8 mouse cellular contexts compared by ENCODE assay signal in genomic region chr1:92100371-92100891, GRCm38 (mm10).
DNase-seq lines count a peak whose midpoint lies in the region; ATAC-seq and TF ChIP-seq lines count a peak whose summit lies in the region.

No protein-coding gene starts in this region.

- H3K36me3 ChIP-seq in forebrain, embryonic 10.5 days (replicated peaks), result no peaks in the 10 kb centered on the region
- H3K36me3 ChIP-seq in forebrain, embryonic 13.5 days (ENCODE audit: poor library complexity, severe bottlenecking), result no peaks in the 10 kb centered on the region
- no peaks in the 10 kb centered on the region for H3K36me3 ChIP-seq in neural tube, embryonic 14.5 days (ENCODE audit: control insufficient read depth, insufficient read depth, low read length)
- H3K36me3 ChIP-seq in kidney, postnatal 0 days (ENCODE audit: insufficient read depth, low read length), result no peaks in the 10 kb centered on the region

- peaks cover 10% of the 10 kb centered on the region; the same call in 1 of the 2 replicates for H3K4me1 ChIP-seq in forebrain, embryonic 10.5 days
- H3K4me1 ChIP-seq in forebrain, embryonic 13.5 days, result peaks cover 15% of the 10 kb centered on the region
- peaks cover 6% of the 10 kb centered on the region; the same call in 1 of the 2 replicates for H3K4me1 ChIP-seq in neural tube, embryonic 14.5 days (ENCODE audit: control insufficient read depth, insufficient read depth, low read length)
- H3K4me1 ChIP-seq in kidney, postnatal 0 days (replicated peaks; ENCODE audit: insufficient read depth, low read length), result no peaks in the 10 kb centered on the region

- no peaks in the 10 kb centered on the region for H3K27me3 ChIP-seq in forebrain, embryonic 10.5 days (ENCODE audit: poor library complexity, severe bottlenecking)
- H3K27me3 ChIP-seq in forebrain, embryonic 13.5 days, result no peaks in the 10 kb centered on the region
- H3K27me3 ChIP-seq in neural tube, embryonic 14.5 days (ENCODE audit: control insufficient read depth, insufficient read depth, low read length), result no peaks in the 10 kb centered on the region
- H3K27me3 ChIP-seq in kidney, postnatal 0 days (ENCODE audit: insufficient read depth, low read length), result no peaks in the 10 kb centered on the region

- no peak overlapping the region for H3K9ac ChIP-seq in forebrain, embryonic 13.5 days
- H3K9ac ChIP-seq in neural tube, embryonic 14.5 days (replicated peaks; ENCODE audit: low read depth, low read length), result no peak overlapping the region
- no peak overlapping the region for H3K9ac ChIP-seq in kidney, postnatal 0 days (ENCODE audit: low read depth, low read length)

- no peak; the same call in 1 of the 2 replicates for ATAC-seq in forebrain, embryonic 13.5 days
- 0 out of 2 replicates have a peak, but pooled peaks have one; percentile 6 for ATAC-seq in neural tube, embryonic 14.5 days (ENCODE audit: low read depth)
- no peak for ATAC-seq in kidney, postnatal 0 days (replicated peaks; ENCODE audit: low FRiP score, low read depth)
- no peak for ATAC-seq in activated CD4-positive, CD25-positive, alpha-beta regulatory T cell, adult 4 months

- peak overlapping the region; percentile 35; the same call in 1 of the 2 replicates for H3K27ac ChIP-seq in forebrain, embryonic 10.5 days
- H3K27ac ChIP-seq in forebrain, embryonic 13.5 days, result no peak overlapping the region
- H3K27ac ChIP-seq in neural tube, embryonic 14.5 days (ENCODE audit: low read depth, low read length), result no peak overlapping the region
- H3K27ac ChIP-seq in kidney, postnatal 0 days, result peak overlapping the region; percentile 13; the same call in 1 of the 2 replicates

- WGBS in forebrain, embryonic 10.5 days, result 80% methylated on average over 4 of the region's 4 CpGs
- WGBS in forebrain, embryonic 13.5 days, result 67% methylated on average over 4 of the region's 4 CpGs
- WGBS in neural tube, embryonic 14.5 days, result 61% methylated on average over 4 of the region's 4 CpGs
- WGBS in kidney, postnatal 0 days, result 69% methylated on average over 4 of the region's 4 CpGs

- no peak for DNase-seq in forebrain, embryonic 10.5 days (ENCODE audit: extremely low spot score, low spot score)
- no peak for DNase-seq in neural tube, embryonic 10.5 days (ENCODE audit: extremely low spot score, low spot score)
- DNase-seq in kidney, postnatal 0 days (ENCODE audit: low spot score), result no peak
- DNase-seq in lung, postnatal 14 days, result peak; percentile 39
- no peak for DNase-seq in cerebellum, postnatal 25 days

- no peaks in the 10 kb centered on the region for H3K9me3 ChIP-seq in forebrain, embryonic 10.5 days
- no peaks in the 10 kb centered on the region for H3K9me3 ChIP-seq in forebrain, embryonic 13.5 days (replicated peaks)
- no peaks in the 10 kb centered on the region for H3K9me3 ChIP-seq in neural tube, embryonic 14.5 days (ENCODE audit: control insufficient read depth, low read length)
- no peaks in the 10 kb centered on the region for H3K9me3 ChIP-seq in kidney, postnatal 0 days (replicated peaks; ENCODE audit: low read length)

- TF ChIP-seq CTCF in kidney, postnatal 0 days (IDR thresholded peaks at IDR 0.05; ENCODE audit: low read depth), result no peak

- no peak overlapping the region for H3K4me2 ChIP-seq in forebrain, embryonic 13.5 days
- H3K4me2 ChIP-seq in neural tube, embryonic 14.5 days (ENCODE audit: low read depth, low read length), result no peak overlapping the region
- H3K4me2 ChIP-seq in kidney, postnatal 0 days (ENCODE audit: low read length), result no peak overlapping the region

- no peak overlapping the region for H3K4me3 ChIP-seq in forebrain, embryonic 10.5 days
- no peak overlapping the region for H3K4me3 ChIP-seq in forebrain, embryonic 13.5 days
- no peak overlapping the region for H3K4me3 ChIP-seq in neural tube, embryonic 14.5 days (ENCODE audit: low read depth, low read length)
- H3K4me3 ChIP-seq in kidney, postnatal 0 days (replicated peaks; ENCODE audit: low read depth, low read length), result no peak overlapping the region

Comparison
In these comparisons a context has a peak if more than half of its experiments do, and no peak if none do; other contexts are left out.
1. H3K27ac ChIP-seq: peak in forebrain, embryonic 10.5 days (single experiment) and kidney, postnatal 0 days (single experiment); none in forebrain, embryonic 13.5 days (single experiment) and neural tube, embryonic 14.5 days (single experiment).